Mouse (Mus musculus): ENCODE results near the gene Cym. TPM values are rescaled to one million over a fixed set of nuclear protein-coding genes. Genes with fewer than 3 reads are reported as not detected.
A peak's percentile ranks its signal among the peaks of the same experiment; 100 is the strongest.

Cym gene
- polyA plus RNA-seq, 1 experiment from 2014 or later = 0.35 TPM

DNA sequence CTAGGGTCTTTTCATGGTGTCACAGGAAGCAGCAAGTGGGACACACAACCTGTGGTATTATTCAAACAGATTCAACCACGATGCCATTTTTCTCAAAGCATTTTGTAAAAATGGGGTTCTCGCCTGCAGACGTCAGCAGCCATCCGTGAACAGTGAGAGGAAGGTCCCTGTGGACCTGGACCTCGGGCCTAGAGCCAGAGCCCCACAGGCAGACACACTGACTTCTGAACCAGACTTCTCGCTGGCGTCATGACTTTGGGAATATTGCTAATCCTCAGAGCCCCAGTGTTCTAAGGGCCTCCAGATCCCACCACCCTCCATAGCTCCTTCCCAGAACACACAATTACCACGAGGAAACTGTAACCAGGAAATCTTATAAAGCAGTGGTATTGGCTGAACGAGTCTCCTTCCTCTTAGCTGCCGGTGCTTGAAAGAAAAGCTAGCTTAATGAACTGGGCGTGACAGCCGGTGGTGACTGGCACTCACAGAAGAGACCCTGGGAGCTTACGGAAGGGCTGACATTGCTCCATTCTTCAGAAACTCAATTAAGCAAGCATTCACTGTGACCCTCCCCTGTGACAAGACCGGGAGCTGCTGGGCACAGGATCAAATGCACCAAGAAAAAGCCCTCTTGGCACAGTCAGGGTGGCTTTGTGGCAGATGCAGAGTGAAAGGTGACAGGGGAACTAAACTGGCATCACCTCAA is 20.0 kb upstream of the Cym start:
- Histone ChIP-seq H3K36me3 (ENCODE audit: poor library complexity, severe bottlenecking) (no peaks in the 10 kb centered on the region), H3K4me1 (peaks cover 11% of the 10 kb centered on the region), H3K9me3 (replicated peaks) (no peaks in the 10 kb centered on the region), H3K4me2 (peak overlapping the region; percentile 37), H3K27me3 (peaks cover 21% of the 10 kb centered on the region; the same call in 1 of the 2 replicates), H3K9ac (no peak overlapping the region), H3K27ac (no peak overlapping the region), H3K4me3 (no peak overlapping the region)
- ATAC-seq = peak; percentile 71
- WGBS = 15% methylated on average over 14 of the region's 14 CpGs

GRCm38 (mm10) chr3:107239607-107240006 is 18.1 kb upstream of the Cym start, which contains the start of gene Prok1:
Gene Prok1 (minus strand): TSS chr3:107239707.
- WGBS = 90% methylated on average over 9 of the region's 9 CpGs
- no peaks in the 10 kb centered on the region for H3K36me3 ChIP-seq (ENCODE audit: poor library complexity, severe bottlenecking)
- peaks cover 21% of the 10 kb centered on the region; the same call in 1 of the 2 replicates for H3K27me3 ChIP-seq
- H3K27ac ChIP-seq = no peak within 1 kb of the TSS
- H3K4me1 ChIP-seq = peaks cover 11% of the 10 kb centered on the region
- no peak within 1 kb of the TSS for H3K4me2 ChIP-seq
- H3K9me3 ChIP-seq (replicated peaks) = no peaks in the 10 kb centered on the region
- no peak for ATAC-seq
- H3K4me3 ChIP-seq = no peak within 1 kb of the TSS
- no peak within 1 kb of the TSS for H3K9ac ChIP-seq

DNA sequence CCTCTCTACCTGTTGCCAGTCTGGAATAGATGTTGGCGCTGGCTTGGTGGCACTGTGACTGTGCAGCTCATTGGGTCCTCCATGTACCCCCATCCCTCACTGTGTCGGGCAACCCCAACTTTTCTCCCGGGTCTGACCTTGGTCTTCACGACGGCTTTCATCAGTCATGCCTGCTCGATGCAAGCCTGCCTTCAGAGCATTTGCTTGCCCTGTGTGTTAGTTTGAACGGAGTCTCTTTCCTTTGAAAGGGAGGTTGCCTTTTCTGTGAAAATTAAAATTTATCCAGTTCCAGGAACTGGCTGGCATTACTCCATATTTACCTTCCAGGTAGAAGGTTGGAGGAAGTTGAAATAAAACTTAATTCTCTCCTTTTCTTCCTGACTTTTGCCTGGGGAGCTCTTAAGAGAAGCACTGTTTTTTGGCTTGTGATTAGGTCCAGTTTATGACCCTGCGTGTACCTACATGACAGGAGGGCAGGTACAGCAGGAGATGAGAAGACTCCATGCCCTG is 17.0 kb upstream of the Cym start:
- no peak for ATAC-seq
- no peaks in the 10 kb centered on the region for H3K9me3 ChIP-seq (replicated peaks)
- H3K4me1 ChIP-seq = peaks cover 11% of the 10 kb centered on the region
- H3K4me2 ChIP-seq = no peak overlapping the region
- H3K9ac ChIP-seq = no peak overlapping the region
- WGBS = 84% methylated on average over 8 of the region's 8 CpGs
- no peak overlapping the region for H3K4me3 ChIP-seq
- no peaks in the 10 kb centered on the region for H3K36me3 ChIP-seq (ENCODE audit: poor library complexity, severe bottlenecking)
- no peak overlapping the region for H3K27ac ChIP-seq
- peaks cover 17% of the 10 kb centered on the region; the same call in 1 of the 2 replicates for H3K27me3 ChIP-seq

- H3K4me2 ChIP-seq = no peak overlapping the region
- H3K27me3 ChIP-seq = peaks cover 17% of the 10 kb centered on the region; the same call in 1 of the 2 replicates
- H3K9me3 ChIP-seq (replicated peaks) = no peaks in the 10 kb centered on the region
- WGBS = 63% methylated on average over 2 of the region's 2 CpGs
- no peak overlapping the region for H3K4me3 ChIP-seq
- no peak overlapping the region for H3K9ac ChIP-seq
- no peak overlapping the region for H3K27ac ChIP-seq
- no peaks in the 10 kb centered on the region for H3K36me3 ChIP-seq (ENCODE audit: poor library complexity, severe bottlenecking)
- no peak for ATAC-seq
- H3K4me1 ChIP-seq = peaks cover 11% of the 10 kb centered on the region
These were observed 16.5 kb upstream of the Cym start for GRCm38 (mm10) chr3:107238051-107238450.

- Histone ChIP-seq H3K27me3 (0 out of 2 replicates have a peak, but pooled peaks cover 2% of the 10 kb centered on the region), H3K4me2 (no peak overlapping the region), H3K4me3 (no peak overlapping the region), H3K27ac (no peak overlapping the region), H3K4me1 (no peaks in the 10 kb centered on the region), H3K9ac (no peak overlapping the region), H3K9me3 (replicated peaks) (no peaks in the 10 kb centered on the region), H3K36me3 (ENCODE audit: poor library complexity, severe bottlenecking) (no peaks in the 10 kb centered on the region)
- peak; percentile 51 for ATAC-seq
- 28% methylated on average over 2 of the region's 2 CpGs for WGBS
These were observed 12.4 kb upstream of the Cym start for GRCm38 (mm10) chr3:107233945-107234344.

DNA sequence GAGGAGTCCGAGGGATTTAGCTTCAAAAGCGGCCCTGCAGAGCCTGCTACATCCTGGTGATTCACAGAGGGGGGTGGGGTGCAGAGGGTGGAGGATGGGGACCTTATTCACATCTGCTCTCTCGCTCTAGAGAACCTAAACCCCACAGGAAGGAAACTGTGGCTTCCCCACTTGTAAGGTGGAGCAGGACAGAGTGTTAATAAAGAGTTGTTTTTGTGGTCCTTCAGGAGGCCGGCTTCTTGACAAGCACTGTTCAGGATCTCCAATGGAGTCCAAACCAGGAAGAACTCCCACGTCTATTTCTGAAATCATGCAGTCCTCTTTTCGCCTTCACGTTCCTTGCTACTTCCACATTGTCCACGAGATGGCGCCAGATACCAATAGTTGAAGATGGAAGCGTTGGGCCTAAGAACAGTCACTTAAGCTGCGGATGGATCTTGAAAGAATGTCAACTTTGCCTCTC is 11.8 kb upstream of the Cym start:
- 7% methylated on average over 11 of the region's 11 CpGs for WGBS
- Histone ChIP-seq H3K9me3 (replicated peaks) (no peaks in the 10 kb centered on the region), H3K9ac (peak overlapping the region; percentile 40; the same call in 1 of the 2 replicates), H3K27ac (no peak overlapping the region), H3K4me3 (no peak overlapping the region), H3K27me3 (no peaks in the 10 kb centered on the region), H3K4me1 (no peaks in the 10 kb centered on the region), H3K36me3 (ENCODE audit: poor library complexity, severe bottlenecking) (no peaks in the 10 kb centered on the region), H3K4me2 (0 out of 2 replicates have a peak overlapping the region, but pooled peaks have one; percentile 25)
- ATAC-seq = peak; percentile 76

DNA sequence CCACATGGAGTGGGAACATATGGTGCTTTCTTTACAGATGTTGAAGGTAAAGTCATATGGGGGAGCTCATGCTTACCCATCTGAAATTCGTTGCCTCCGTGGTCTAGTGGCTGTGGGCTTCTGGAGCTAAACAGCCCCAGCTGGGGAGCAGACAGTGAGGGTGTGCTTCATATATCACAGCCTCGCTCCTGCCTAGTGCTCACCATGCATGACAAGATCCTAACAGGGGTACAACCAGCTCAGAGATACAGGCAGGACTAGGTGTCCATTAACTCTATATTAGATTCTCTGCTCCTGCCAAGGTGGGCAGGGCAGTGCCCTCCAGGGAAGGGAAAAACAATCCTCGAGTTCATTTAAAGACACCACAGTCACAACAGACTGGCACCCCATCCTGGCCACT is 9.7 kb upstream of the Cym start:
- 74% methylated on average over 4 of the region's 4 CpGs for WGBS
- no peak for ATAC-seq
- H3K4me2 ChIP-seq = no peak overlapping the region
- H3K27ac ChIP-seq = no peak overlapping the region
- no peaks in the 10 kb centered on the region for H3K4me1 ChIP-seq
- H3K9me3 ChIP-seq (replicated peaks) = no peaks in the 10 kb centered on the region
- H3K4me3 ChIP-seq = no peak overlapping the region
- no peaks in the 10 kb centered on the region for H3K27me3 ChIP-seq
- H3K36me3 ChIP-seq (ENCODE audit: poor library complexity, severe bottlenecking) = no peaks in the 10 kb centered on the region
- no peak overlapping the region for H3K9ac ChIP-seq

GRCm38 (mm10) chr3:107230527-107230926 is 9.0 kb upstream of the Cym start, which contains the start of gene A630076J17Rik:
Gene A630076J17Rik (plus strand): TSS chr3:107230614.
- H3K4me3 ChIP-seq = no peak within 1 kb of the TSS
- no peak for ATAC-seq
- H3K4me2 ChIP-seq = no peak within 1 kb of the TSS
- H3K9me3 ChIP-seq (replicated peaks) = no peaks in the 10 kb centered on the region
- H3K9ac ChIP-seq = no peak within 1 kb of the TSS
- no peaks in the 10 kb centered on the region for H3K27me3 ChIP-seq
- no peak within 1 kb of the TSS for H3K27ac ChIP-seq
- WGBS = 82% methylated on average over 1 of the region's 1 CpGs
- H3K4me1 ChIP-seq = no peaks in the 10 kb centered on the region
- no peaks in the 10 kb centered on the region for H3K36me3 ChIP-seq (ENCODE audit: poor library complexity, severe bottlenecking)

GRCm38 (mm10) chr3:107229822-107230221 is 8.3 kb upstream of the Cym start:
- Histone ChIP-seq H3K27ac (no peak overlapping the region), H3K9ac (no peak overlapping the region), H3K9me3 (replicated peaks) (no peaks in the 10 kb centered on the region), H3K36me3 (ENCODE audit: poor library complexity, severe bottlenecking) (no peaks in the 10 kb centered on the region), H3K4me1 (no peaks in the 10 kb centered on the region), H3K27me3 (no peaks in the 10 kb centered on the region), H3K4me2 (no peak overlapping the region), H3K4me3 (no peak overlapping the region)
- ATAC-seq = no peak
- 86% methylated on average over 5 of the region's 5 CpGs for WGBS

GRCm38 (mm10) chr3:107229221-107229620 is 7.7 kb upstream of the Cym start:
- Histone ChIP-seq H3K27ac (no peak overlapping the region), H3K4me3 (no peak overlapping the region), H3K9me3 (replicated peaks) (no peaks in the 10 kb centered on the region), H3K4me2 (no peak overlapping the region), H3K4me1 (no peaks in the 10 kb centered on the region), H3K36me3 (ENCODE audit: poor library complexity, severe bottlenecking) (no peaks in the 10 kb centered on the region), H3K27me3 (no peaks in the 10 kb centered on the region), H3K9ac (no peak overlapping the region)
- no peak for ATAC-seq
- WGBS = 79% methylated on average over 5 of the region's 5 CpGs

GRCm38 (mm10) chr3:107225820-107226219 is 4.3 kb upstream of the Cym start:
- WGBS = 88% methylated on average over 5 of the region's 5 CpGs
- Histone ChIP-seq H3K4me2 (no peak overlapping the region), H3K27me3 (no peaks in the 10 kb centered on the region), H3K36me3 (ENCODE audit: poor library complexity, severe bottlenecking) (no peaks in the 10 kb centered on the region), H3K4me3 (no peak overlapping the region), H3K27ac (no peak overlapping the region), H3K9ac (no peak overlapping the region), H3K9me3 (replicated peaks) (no peaks in the 10 kb centered on the region), H3K4me1 (no peaks in the 10 kb centered on the region)
- no peak for ATAC-seq

- WGBS = 56% methylated on average over 1 of the region's 1 CpGs
- no peaks in the 10 kb centered on the region for H3K36me3 ChIP-seq (ENCODE audit: poor library complexity, severe bottlenecking)
- no peak overlapping the region for H3K27ac ChIP-seq
- no peaks in the 10 kb centered on the region for H3K9me3 ChIP-seq (replicated peaks)
- no peak overlapping the region for H3K4me3 ChIP-seq
- H3K9ac ChIP-seq = no peak overlapping the region
- no peak for ATAC-seq
- H3K4me2 ChIP-seq = no peak overlapping the region
- no peaks in the 10 kb centered on the region for H3K4me1 ChIP-seq
- no peaks in the 10 kb centered on the region for H3K27me3 ChIP-seq
These were observed 1.7 kb upstream of the Cym start for GRCm38 (mm10) chr3:107223230-107223629.
